Mouse (Mus musculus) brain, embryonic 14.5 days (tissue): Measurements from ENCODE around the gene Nptn.

ENCODE experiments used
- CTCF ChIP-seq: fragments of 200-500 bp; IDR thresholded peaks from 2 replicates; pipeline ENCODE4 v1.5.1; 2012; ENCODE audit warnings: inconsistent platforms, mild to moderate bottlenecking, moderate library complexity, borderline replicate concordance; ENCODE audit not compliant: insufficient read depth, insufficient read length; ENCODE audit errors: extremely low read depth
- POLR2A ChIP-seq: fragments of 200-500 bp; IDR thresholded peaks from 2 replicates; pipeline ENCODE4 v1.6.1; 2012; ENCODE audit warnings: mild to moderate bottlenecking, inconsistent platforms, borderline replicate concordance; ENCODE audit not compliant: poor library complexity, insufficient read depth, insufficient read length, severe bottlenecking; ENCODE audit errors: extremely low read depth

- TF ChIP-seq POLR2A, result no peak
- no peak for TF ChIP-seq CTCF
These were observed 21.8 kb upstream of the Nptn start for GRCm38 (mm10) chr9:58560211-58560610.
